Mouse (Mus musculus): ENCODE data around the gene Gabrg2. TPM values are rescaled to one million over a fixed set of nuclear protein-coding genes. Genes with fewer than 3 reads are reported as not detected.

The Gabrg2 gene
- polyA plus RNA-seq, 1 experiment from 2014 or later = 0.42 TPM

GRCm38 (mm10) chr11:41903661-41904060 lies 97.0 kb downstream of the Gabrg2 start:
- 84% methylated on average over 2 of the region's 2 CpGs for WGBS
- H3K4me3 ChIP-seq = no peak overlapping the region
- no peak overlapping the region for H3K4me2 ChIP-seq
- ATAC-seq (ENCODE audit: borderline replicate concordance, extremely low read depth, low FRiP score, low TSS enrichment) = no peak
- no peak overlapping the region for H3K9ac ChIP-seq
- H3K27me3 ChIP-seq = no peaks in the 10 kb centered on the region
- H3K4me1 ChIP-seq = no peaks in the 10 kb centered on the region
- H3K27ac ChIP-seq = no peak overlapping the region
- no peaks in the 10 kb centered on the region for H3K36me3 ChIP-seq
- no peaks in the 10 kb centered on the region for H3K9me3 ChIP-seq

Other genes with a start within 250 kb of the Gabrg2 start
- 0.36 and 0.89 TPM in 2 replicates for gene Gabra1, start 182.1 kb upstream of the Gabrg2 start, polyA plus RNA-seq (2015; fragmentation: Nextera tagmentation; extraction: Ambion mirVana)